Mouse (Mus musculus) liver, embryonic 14 days (tissue): ENCODE results near the gene H2al1j. TPM values are rescaled to one million over a fixed set of nuclear protein-coding genes. Genes with fewer than 3 reads are reported as not detected.

Source experiments
- polyA plus RNA-seq: library from polyadenylated mRNA; depleted of rRNA; stranded (reverse); fragments of >200 nt; gene quantifications from 2 replicates; pipeline ENCODE4 v1.2.3, GENCODE M21; 2012; rRNA removed

The H2al1j gene
- not detected in 2 replicates for polyA plus RNA-seq

DNA sequence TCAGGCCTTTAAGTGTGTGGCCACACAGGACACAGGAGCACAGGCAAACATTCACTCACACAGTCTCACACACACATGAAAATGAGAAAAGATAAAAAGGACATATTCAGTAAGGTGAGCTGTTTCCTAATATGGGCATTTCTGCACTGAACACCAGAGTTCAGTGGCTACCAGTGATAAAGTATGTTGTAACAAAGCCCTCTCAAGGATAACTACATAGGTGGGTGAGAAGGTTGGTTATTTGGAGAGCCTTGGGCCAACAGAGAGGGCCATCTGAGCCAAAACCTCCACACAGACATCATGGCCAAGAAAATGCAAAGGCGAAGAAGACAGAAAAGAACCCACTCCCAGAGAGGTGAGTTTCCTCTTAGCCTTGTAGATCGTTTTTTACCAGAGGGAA is at the start of gene H2al1j:
H2al1j (plus strand) TSS at position 301 of the 400 bp plus-strand sequence.

GRCm38 (mm10) chrX:11298957-11299356 is 28.7 kb upstream of the H2al1j start, which contains the start of gene H2al1a:
H2al1a (plus strand) TSS chrX:11299257.

GRCm38 (mm10) chrX:11302132-11302531 is 25.5 kb upstream of the H2al1j start, which contains the start of gene H2al1b:
H2al1b (plus strand) TSS chrX:11302432.

DNA sequence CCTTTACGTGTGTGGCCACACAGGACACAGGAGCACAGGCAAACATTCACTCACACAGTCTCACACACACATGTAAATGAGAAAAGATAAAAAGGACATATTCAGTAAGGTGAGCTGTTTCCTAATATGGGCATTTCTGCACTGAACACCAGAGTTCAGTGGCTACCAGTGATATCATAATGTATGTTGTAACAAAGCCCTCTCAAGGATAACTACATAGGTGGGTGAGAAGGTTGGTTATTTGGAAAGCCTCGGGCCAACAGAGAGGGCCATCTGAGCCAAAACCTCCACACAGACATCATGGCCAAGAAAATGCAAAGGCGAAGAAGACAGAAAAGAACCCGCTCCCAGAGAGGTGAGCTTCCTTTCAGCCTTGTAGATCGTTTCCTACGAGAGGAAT is 22.3 kb upstream of the H2al1j start, which contains the start of gene H2al1c:
H2al1c (plus strand) TSS at position 301 of the 400 bp plus-strand sequence.

DNA sequence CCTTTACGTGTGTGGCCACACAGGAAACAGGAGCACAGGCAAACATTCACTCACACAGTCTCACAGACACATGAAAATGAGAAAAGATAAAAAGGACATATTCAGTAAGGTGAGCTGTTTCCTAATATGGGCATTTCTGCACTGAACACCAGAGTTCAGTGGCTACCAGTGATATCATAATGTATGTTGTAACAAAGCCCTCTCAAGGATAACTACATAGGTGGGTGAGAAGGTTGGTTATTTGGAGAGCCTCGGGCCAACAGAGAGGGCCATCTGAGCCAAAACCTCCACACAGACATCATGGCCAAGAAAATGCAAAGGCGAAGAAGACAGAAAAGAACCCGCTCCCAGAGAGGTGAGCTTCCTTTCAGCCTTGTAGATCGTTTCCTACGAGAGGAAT is 19.1 kb upstream of the H2al1j start, which contains the start of gene H2al1d:
H2al1d (plus strand) TSS at position 301 of the 400 bp plus-strand sequence.

DNA sequence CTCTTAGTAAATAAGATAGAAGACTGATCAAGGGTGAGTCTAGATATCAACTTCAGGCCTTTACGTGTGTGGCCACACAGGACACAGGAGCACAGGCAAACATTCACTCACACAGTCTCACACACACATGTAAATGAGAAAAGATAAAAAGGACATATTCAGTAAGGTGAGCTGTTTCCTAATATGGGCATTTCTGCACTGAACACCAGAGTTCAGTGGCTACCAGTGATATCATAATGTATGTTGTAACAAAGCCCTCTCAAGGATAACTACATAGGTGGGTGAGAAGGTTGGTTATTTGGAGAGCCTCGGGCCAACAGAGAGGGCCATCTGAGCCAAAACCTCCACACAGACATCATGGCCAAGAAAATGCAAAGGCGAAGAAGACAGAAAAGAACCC is 16.0 kb upstream of the H2al1j start, which contains the start of gene H2al1e:
H2al1e (plus strand) TSS at position 301 of the 400 bp plus-strand sequence.

DNA sequence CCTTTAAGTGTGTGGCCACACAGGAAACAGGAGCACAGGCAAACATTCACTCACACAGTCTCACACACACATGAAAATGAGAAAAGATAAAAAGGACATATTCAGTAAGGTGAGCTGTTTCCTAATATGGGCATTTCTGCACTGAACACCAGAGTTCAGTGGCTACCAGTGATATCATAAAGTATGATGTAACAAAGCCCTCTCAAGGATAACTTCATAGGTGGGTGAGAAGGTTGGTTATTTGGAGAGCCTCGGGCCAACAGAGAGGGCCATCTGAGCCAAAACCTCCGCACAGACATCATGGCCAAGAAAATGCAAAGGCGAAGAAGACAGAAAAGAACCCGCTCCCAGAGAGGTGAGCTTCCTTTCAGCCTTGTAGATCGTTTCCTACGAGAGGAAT is 12.8 kb upstream of the H2al1j start, which contains the start of gene H2al1f:
H2al1f (plus strand) TSS at position 301 of the 400 bp plus-strand sequence.

DNA sequence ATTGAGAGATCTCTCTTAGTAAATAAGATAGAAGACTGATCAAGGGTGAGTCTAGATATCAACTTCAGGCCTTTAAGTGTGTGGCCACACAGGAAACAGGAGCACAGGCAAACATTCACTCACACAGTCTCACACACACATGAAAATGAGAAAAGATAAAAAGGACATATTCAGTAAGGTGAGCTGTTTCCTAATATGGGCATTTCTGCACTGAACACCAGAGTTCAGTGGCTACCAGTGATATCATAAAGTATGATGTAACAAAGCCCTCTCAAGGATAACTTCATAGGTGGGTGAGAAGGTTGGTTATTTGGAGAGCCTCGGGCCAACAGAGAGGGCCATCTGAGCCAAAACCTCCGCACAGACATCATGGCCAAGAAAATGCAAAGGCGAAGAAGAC is 9.7 kb upstream of the H2al1j start, which contains the start of gene H2al1g:
H2al1g (plus strand) TSS at position 301 of the 400 bp plus-strand sequence.

DNA sequence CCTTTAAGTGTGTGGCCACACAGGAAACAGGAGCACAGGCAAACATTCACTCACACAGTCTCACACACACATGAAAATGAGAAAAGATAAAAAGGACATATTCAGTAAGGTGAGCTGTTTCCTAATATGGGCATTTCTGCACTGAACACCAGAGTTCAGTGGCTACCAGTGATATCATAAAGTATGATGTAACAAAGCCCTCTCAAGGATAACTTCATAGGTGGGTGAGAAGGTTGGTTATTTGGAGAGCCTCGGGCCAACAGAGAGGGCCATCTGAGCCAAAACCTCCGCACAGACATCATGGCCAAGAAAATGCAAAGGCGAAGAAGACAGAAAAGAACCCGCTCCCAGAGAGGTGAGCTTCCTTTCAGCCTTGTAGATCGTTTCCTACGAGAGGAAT is 6.4 kb upstream of the H2al1j start, which contains the start of gene H2al1h:
H2al1h (plus strand) TSS at position 301 of the 400 bp plus-strand sequence.

GRCm38 (mm10) chrX:11324359-11324758 is 3.3 kb upstream of the H2al1j start, which contains the start of gene H2al1i:
H2al1i (plus strand) TSS chrX:11324659.

Other genes with a start within 250 kb of the H2al1j start
- gene H2al1a, start 28.6 kb upstream of the H2al1j start, polyA plus RNA-seq, result not detected in 2 replicates
- not detected in 2 replicates for gene H2al1b, start 25.4 kb upstream of the H2al1j start, polyA plus RNA-seq
- gene H2al1c, start 22.2 kb upstream of the H2al1j start, polyA plus RNA-seq, result not detected in 2 replicates
- not detected in 2 replicates for gene H2al1d, start 19.0 kb upstream of the H2al1j start, polyA plus RNA-seq
- gene H2al1e, start 15.9 kb upstream of the H2al1j start, polyA plus RNA-seq, result not detected in 2 replicates
- gene H2al1f, start 12.7 kb upstream of the H2al1j start, polyA plus RNA-seq, result not detected in 2 replicates
- not detected in 2 replicates for gene H2al1g, start 9.6 kb upstream of the H2al1j start, polyA plus RNA-seq
- gene H2al1h, start 6.3 kb upstream of the H2al1j start, polyA plus RNA-seq, result not detected in 2 replicates
- not detected in 2 replicates for gene H2al1i, start 3.2 kb upstream of the H2al1j start, polyA plus RNA-seq